Mouse (Mus musculus) left cerebral cortex, adult 2 months (tissue): Measurements from ENCODE around the gene Olfr530. TPM values are rescaled to one million over a fixed set of nuclear protein-coding genes. Genes with fewer than 3 reads are reported as not detected.

ENCODE experiments used
- DNase-seq, 2 experiments: peaks; one replicate each; pipeline ENCODE4 v3.0.0; 2021 to 2022; ENCODE audit warnings: low spot score in 2 of 2, mixed read lengths in 1 of 2; ENCODE audit errors: extremely low spot score in 1 of 2
- H3K27ac ChIP-seq: fragments of 200-600 bp; 2 replicates; pipeline ENCODE4 v1.8.1; 2022
- H3K4me3 ChIP-seq: fragments of 200-600 bp; 2 replicates; pipeline ENCODE4 v1.8.1; 2022
- CTCF ChIP-seq: fragments of 200-600 bp; IDR thresholded peaks from 2 replicates; pipeline ENCODE4 v1.8.1; 2022; ENCODE audit warnings: antibody characterized with exemption, mild to moderate bottlenecking, moderate library complexity
- intact Hi-C: fragments of 180-260 bp; cut with DNase I; formaldehyde crosslinking; loops from one replicate; pipeline ENCODE4 v1.15.1; 2025
- long read RNA-seq, 2 experiments: library from polyadenylated mRNA; stranded (forward); transcript quantifications; one replicate each; pipeline ENCODE4 v2.0.0; 2021; ENCODE audit warnings: borderline mapping rate in 2 of 2
- total RNA-seq, 2 experiments: library from RNA; stranded (reverse); gene quantifications; 2 replicates each; pipeline ENCODE4 v1.2.3; 2021

The Olfr530 gene
- total RNA-seq = not detected
- long read RNA-seq, experiment 1 = 0 reads
- long read RNA-seq, experiment 2 = 0 reads

DNA sequence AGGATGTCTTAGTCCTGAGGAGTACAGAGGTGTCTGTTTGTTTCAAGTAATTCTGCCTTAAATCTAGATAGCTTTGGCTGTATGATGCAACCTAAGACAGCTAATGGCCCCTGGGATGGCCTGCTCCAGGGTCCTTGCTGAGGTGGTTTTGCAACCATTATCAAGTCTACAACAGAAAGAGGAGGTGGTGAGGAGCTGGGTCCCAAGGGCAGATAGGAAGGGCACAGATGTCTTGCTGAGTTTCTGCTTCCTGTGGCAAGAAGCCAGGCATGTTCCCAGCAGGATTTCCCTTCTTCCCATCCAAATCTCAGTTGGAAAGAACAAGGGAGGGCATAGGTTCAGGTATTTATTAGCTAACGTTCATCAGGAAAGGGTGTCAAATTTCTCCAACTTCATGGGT, at the start of gene Olfr530:
Olfr530 (minus strand) TSS at position 101 of the 400 bp plus-strand sequence.
- intact Hi-C loops = no loop called here
- Histone ChIP-seq H3K27ac (no peak within 1 kb of the TSS), H3K4me3 (no peak within 1 kb of the TSS)
- no peak for TF ChIP-seq CTCF
- DNase-seq = no peak

DNA sequence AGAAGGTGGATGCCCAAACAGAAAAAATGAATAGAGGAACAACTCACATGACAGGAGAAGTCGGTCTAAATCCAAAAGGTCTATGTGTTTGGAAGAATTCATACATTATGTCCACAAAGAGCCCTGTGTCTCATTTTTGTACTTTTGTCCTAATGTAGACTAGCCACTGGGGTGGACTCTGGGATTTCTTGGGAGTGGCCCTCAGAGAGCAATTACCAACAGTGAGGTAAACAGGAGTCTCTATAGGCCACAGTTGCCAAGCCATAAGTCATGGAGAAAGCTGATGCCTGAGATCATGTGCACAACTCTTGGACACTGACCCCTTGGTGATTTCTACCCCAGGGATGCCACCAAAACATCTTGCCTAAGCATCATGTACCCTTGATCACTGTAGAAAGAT, 45.4 kb upstream of the Olfr530 start, which contains the start of gene Olfr532:
Olfr532 (minus strand) TSS at position 101 of the 400 bp plus-strand sequence.
- H3K27ac ChIP-seq = no peak within 1 kb of the TSS
- H3K4me3 ChIP-seq = no peak within 1 kb of the TSS
- intact Hi-C loops = loop anchor here (2.0 kb wide), 1 partner anchor 107 kb away; no protein-coding TSS in a partner anchor
- DNase-seq = no peak
- no peak for TF ChIP-seq CTCF

GRCm38 (mm10) chr7:140402818-140403217, 26.7 kb upstream of the Olfr530 start, which contains the start of gene Olfr531:
Olfr531 (minus strand) TSS chr7:140402918.
- Histone ChIP-seq H3K4me3 (no peak within 1 kb of the TSS), H3K27ac (no peak within 1 kb of the TSS)
- no peak for TF ChIP-seq CTCF
- no peak for DNase-seq
- intact Hi-C loops = no loop called here

DNA sequence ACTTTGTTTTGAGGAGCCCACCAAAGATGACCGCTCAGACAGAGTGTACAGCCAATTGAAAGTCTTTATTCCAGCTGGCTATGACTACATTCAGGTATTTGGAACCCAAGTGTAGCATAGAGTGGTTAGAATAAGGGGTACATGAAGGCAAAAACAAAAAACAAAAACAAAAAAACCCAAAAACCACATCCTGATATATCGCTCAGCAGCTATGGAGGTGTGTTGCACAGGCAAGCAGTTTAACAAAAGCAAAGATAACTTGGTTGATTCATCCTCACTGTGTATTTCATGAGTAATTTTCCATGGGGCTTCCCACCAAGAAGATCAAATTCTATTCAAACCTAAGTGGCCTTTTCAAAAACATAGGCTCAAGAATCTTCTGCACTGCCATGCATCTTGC, 780 bp upstream of the Olfr530 start:
- intact Hi-C loops = no loop called here
- Histone ChIP-seq H3K4me3 (no peak overlapping the region), H3K27ac (no peak overlapping the region)
- no peak for DNase-seq
- no peak for TF ChIP-seq CTCF

DNA sequence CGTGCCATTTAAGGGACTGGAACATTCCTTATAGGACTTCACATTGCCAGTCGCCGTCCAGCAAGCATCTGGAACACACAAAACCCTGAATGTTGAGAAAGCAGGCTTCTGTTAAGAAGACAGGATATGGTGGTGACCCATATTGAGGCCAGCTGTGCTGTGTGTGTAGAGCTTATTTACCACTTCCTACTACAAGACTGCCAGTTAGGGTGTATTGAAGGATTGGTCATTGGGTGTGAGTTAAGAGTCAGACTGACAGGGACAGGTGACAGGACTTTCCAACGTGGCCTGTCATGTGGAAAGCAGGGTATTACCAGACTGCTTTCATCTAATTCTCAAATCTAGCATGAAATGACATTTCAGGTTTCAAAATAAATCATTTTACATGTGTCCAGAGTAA, 1.8 kb downstream of the Olfr530 start:
- intact Hi-C loops = no loop called here

DNA sequence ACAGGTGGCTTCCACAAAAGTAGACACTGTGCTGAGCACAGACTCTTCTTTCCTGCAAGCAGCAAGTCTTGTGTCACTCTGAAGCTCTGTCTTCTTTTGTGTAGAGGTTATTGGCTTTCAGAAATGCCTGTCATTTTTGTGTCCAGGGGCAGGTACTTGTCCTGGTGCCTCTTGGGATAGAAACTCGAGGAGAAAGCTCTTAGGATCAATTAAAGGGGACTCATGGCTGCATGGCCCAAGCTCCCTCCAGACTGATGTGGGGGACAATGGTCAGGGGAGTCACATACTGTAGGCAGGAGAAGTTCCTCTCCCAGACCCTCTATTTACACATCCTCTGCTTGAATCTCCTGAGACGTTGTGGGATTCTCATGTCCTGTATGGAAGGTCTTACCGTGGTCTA, 14.6 kb downstream of the Olfr530 start, which contains the start of gene Olfr60:
Olfr60 (minus strand) TSS at position 101 of the 400 bp plus-strand sequence.
- DNase-seq = no peak
- TF ChIP-seq CTCF = no peak
- intact Hi-C loops = no loop called here
- Histone ChIP-seq H3K4me3 (no peak within 1 kb of the TSS), H3K27ac (no peak within 1 kb of the TSS)

More for the DNA sequence above, 1.8 kb downstream of the Olfr530 start:
- no peak overlapping the region for H3K4me3 ChIP-seq
- TF ChIP-seq CTCF = no peak
- no peak for DNase-seq
- no peak overlapping the region for H3K27ac ChIP-seq

DNA sequence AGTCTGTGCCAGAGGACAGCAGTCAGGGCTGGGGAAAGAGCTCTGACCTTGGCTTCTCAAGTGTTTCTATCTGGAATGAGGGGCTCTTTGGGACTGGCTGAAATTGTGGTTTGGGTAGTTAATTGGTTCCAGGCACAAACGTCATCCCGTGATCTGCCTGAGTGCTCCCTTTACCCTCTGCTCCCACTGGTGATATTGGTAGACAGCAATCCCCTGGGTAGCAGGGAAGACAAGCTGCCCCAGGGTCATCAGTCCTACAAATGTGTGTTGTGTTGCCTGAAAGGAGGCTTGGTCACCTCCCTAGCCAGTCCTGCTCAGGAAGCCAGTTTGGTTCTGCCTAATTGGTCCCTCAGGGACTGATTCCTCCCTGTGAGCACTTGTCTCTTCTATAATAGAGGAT, 42.4 kb downstream of the Olfr530 start, which contains the start of gene Olfr527:
Olfr527 (plus strand) TSS at position 301 of the 400 bp plus-strand sequence.
- no peak for DNase-seq
- Histone ChIP-seq H3K27ac (no peak within 1 kb of the TSS), H3K4me3 (no peak within 1 kb of the TSS)
- no peak for TF ChIP-seq CTCF
- intact Hi-C loops = no loop called here

GRCm38 (mm10) chr7:140329766-140330304, 46.3 kb downstream of the Olfr530 start:
- no peak overlapping the region for H3K27ac ChIP-seq
- DNase-seq = no peak
- no peak for TF ChIP-seq CTCF
- no peak overlapping the region for H3K4me3 ChIP-seq
- intact Hi-C loops = no loop called here

Other genes with a start within 250 kb of the Olfr530 start
- gene Mtg1, start 238.8 kb downstream of the Olfr530 start, total RNA-seq = 10 to 100 TPM; 21.0 to 21.5 TPM
- gene Sprn, start 221.5 kb downstream of the Olfr530 start, total RNA-seq = 100 to 1,000 TPM; 135 to 144 TPM
- not detected for gene Olfr522, start 211.6 kb downstream of the Olfr530 start, total RNA-seq
- gene Olfr523, start 203.1 kb downstream of the Olfr530 start, total RNA-seq = under 1 TPM; 0.12 to 0.14 TPM
- gene Olfr524, start 170.4 kb downstream of the Olfr530 start, total RNA-seq = not detected
- under 1 TPM in 1 of 2 experiments, not detected in 1; 0.14 TPM for gene Cd163l1, start 158.1 kb downstream of the Olfr530 start, total RNA-seq
- under 1 TPM in 1 of 2 experiments, not detected in 1; 0.11 TPM for gene 5830411N06Rik, start 129.0 kb downstream of the Olfr530 start, total RNA-seq
- not detected for gene Olfr525, start 55.5 kb downstream of the Olfr530 start, total RNA-seq
- not detected for gene Olfr527, start 42.3 kb downstream of the Olfr530 start, total RNA-seq
- gene Olfr60, start 14.7 kb downstream of the Olfr530 start, total RNA-seq = not detected
- not detected for gene Olfr531, start 26.6 kb upstream of the Olfr530 start, total RNA-seq
- gene Olfr532, start 45.3 kb upstream of the Olfr530 start, total RNA-seq = not detected
- gene Olfr533, start 87.0 kb upstream of the Olfr530 start, total RNA-seq = not detected
- not detected for gene Olfr535, start 107.9 kb upstream of the Olfr530 start, total RNA-seq
- gene Olfr536, start 131.1 kb upstream of the Olfr530 start, total RNA-seq = not detected
- not detected for gene Olfr538, start 191.6 kb upstream of the Olfr530 start, total RNA-seq
- gene Olfr46, start 224.9 kb upstream of the Olfr530 start, total RNA-seq = under 1 TPM in 1 of 2 experiments, not detected in 1; 0.05 TPM